Mouse (Mus musculus): ENCODE data around the gene Actl10. TPM values are rescaled to one million over a fixed set of nuclear protein-coding genes. Genes with fewer than 3 reads are reported as not detected.

The Actl10 gene
- total and polyA plus RNA-seq, 2 experiments from 2014 or later: 0.13 to 0.48 TPM

DNA sequence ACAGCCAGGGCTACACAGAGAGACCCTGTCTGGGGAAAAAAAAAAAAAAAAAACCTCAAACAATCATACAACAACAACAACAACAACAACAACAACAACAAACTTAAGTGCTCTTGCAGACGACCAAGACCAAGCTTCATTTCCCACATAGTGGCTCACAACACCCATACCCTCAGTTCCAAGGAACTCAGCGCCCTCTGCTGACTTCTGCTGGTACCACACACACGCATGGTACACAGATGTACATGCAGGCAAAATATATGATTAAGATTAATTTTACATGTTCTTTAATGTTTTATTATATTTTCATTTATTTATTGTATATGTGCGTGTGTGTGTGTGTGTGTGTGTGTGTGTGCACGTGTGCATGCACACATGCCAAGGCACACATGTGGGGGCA lies 34.8 kb downstream of the Actl10 start:
- H3K27me3 ChIP-seq (ENCODE audit: insufficient read depth, low read length): no peaks in the 10 kb centered on the region
- peak; percentile 73 for TF ChIP-seq CTCF (IDR thresholded peaks at IDR 0.05; ENCODE audit: low read depth)
- no peak for ATAC-seq
- no peak overlapping the region for H3K4me3 ChIP-seq (ENCODE audit: low read depth, low read length)
- peak; percentile 54 for DNase-seq
- peaks cover 16% of the 10 kb centered on the region for H3K4me1 ChIP-seq (ENCODE audit: insufficient read depth)
- no peaks in the 10 kb centered on the region for H3K9me3 ChIP-seq (ENCODE audit: low read length)
- H3K36me3 ChIP-seq (ENCODE audit: insufficient read depth): no peaks in the 10 kb centered on the region
- no peak overlapping the region for H3K9ac ChIP-seq
- H3K4me2 ChIP-seq (ENCODE audit: low read depth): no peak overlapping the region
- 71% methylated on average over 5 of the region's 5 CpGs for WGBS
- H3K27ac ChIP-seq (ENCODE audit: low read depth, low read length): no peak overlapping the region

DNA sequence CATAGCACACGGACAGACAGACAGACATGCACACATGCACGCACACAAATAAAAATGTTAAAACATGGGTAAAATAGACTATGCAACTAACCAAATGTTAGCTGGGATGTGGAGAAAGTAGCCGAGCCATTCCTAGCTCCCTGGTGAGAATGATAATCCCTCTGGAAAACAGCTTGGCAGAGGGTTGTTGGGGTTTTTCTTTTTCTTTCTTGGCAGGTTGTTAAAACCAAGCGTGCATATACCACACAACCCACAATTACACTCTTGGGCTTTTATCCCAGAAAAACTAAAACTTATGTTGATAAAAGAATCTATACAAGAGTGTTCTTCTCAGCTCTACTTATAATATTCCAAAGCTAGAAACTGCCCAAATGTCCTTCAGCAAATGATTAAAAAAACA lies 37.5 kb downstream of the Actl10 start:
- Histone ChIP-seq H3K9ac (no peak overlapping the region), H3K4me1 (ENCODE audit: insufficient read depth) (peaks cover 10% of the 10 kb centered on the region), H3K36me3 (ENCODE audit: insufficient read depth) (no peaks in the 10 kb centered on the region), H3K27me3 (ENCODE audit: insufficient read depth, low read length) (no peaks in the 10 kb centered on the region), H3K9me3 (ENCODE audit: low read length) (no peaks in the 10 kb centered on the region), H3K4me2 (ENCODE audit: low read depth) (no peak overlapping the region), H3K4me3 (ENCODE audit: low read depth, low read length) (no peak overlapping the region), H3K27ac (ENCODE audit: low read depth, low read length) (no peak overlapping the region)
- ATAC-seq (peak; percentile 30; the same call in 1 of the 2 replicates), DNase-seq (peak; percentile 48)
- no peak for TF ChIP-seq CTCF (IDR thresholded peaks at IDR 0.05; ENCODE audit: low read depth)
- WGBS: 59% methylated on average over 4 of the region's 4 CpGs

DNA sequence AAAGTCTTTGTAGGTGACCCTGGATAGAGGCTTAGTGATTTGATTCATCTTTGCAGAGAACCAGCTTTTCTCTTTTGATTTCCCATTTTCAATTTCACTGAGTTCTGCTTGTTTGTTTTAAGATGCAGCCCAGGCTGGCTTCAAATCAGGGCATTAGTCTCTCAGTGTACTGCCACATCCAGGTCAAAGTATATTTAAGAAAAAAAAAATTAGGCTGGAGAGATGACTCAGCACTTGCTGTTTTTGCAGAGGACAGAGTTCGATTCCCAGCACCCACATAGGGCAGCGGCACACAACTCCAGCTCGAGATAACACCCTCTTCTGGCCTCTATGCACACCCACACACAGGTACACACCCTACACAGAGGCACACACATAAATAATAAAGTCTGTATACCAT lies 39.7 kb downstream of the Actl10 start:
- Histone ChIP-seq H3K36me3 (ENCODE audit: insufficient read depth) (peaks cover 6% of the 10 kb centered on the region; the same call in 1 of the 2 replicates), H3K9ac (no peak overlapping the region), H3K9me3 (ENCODE audit: low read length) (no peaks in the 10 kb centered on the region), H3K27ac (ENCODE audit: low read depth, low read length) (no peak overlapping the region), H3K4me1 (ENCODE audit: insufficient read depth) (no peaks in the 10 kb centered on the region; the same call in 1 of the 2 replicates), H3K27me3 (ENCODE audit: insufficient read depth, low read length) (no peaks in the 10 kb centered on the region), H3K4me3 (ENCODE audit: low read depth, low read length) (no peak overlapping the region), H3K4me2 (ENCODE audit: low read depth) (no peak overlapping the region)
- no peak for ATAC-seq
- no peak for TF ChIP-seq CTCF (IDR thresholded peaks at IDR 0.05; ENCODE audit: low read depth)
- 88% methylated on average over 3 of the region's 3 CpGs for WGBS
- no peak for DNase-seq

DNA sequence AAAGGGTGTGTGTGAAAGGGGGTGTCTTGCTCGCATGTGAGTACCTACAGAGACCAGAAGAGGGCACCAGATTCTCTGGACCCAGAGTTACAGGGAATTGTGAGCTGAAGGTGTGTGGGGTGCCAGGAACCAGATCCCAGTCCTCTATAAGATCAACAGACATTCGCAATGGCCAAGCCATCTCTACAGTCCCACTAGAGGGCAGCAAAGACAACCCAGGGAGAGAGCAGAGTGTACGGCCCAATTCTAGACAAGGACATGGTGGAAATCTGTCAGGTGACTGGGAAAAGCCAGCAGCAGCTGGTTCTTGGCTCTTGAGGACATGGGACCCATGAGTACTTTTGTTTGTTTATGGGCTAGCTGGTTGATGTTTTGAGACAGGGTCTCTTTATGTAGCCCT lies 41.4 kb downstream of the Actl10 start:
- WGBS: 72% methylated on average over 3 of the region's 3 CpGs
- Histone ChIP-seq H3K27me3 (ENCODE audit: insufficient read depth, low read length) (no peaks in the 10 kb centered on the region), H3K9me3 (ENCODE audit: low read length) (no peaks in the 10 kb centered on the region), H3K36me3 (ENCODE audit: insufficient read depth) (peaks cover 6% of the 10 kb centered on the region; the same call in 1 of the 2 replicates), H3K4me1 (ENCODE audit: insufficient read depth) (no peaks in the 10 kb centered on the region; the same call in 1 of the 2 replicates), H3K9ac (no peak overlapping the region), H3K27ac (ENCODE audit: low read depth, low read length) (no peak overlapping the region), H3K4me2 (ENCODE audit: low read depth) (no peak overlapping the region), H3K4me3 (ENCODE audit: low read depth, low read length) (no peak overlapping the region)
- ATAC-seq (no peak), DNase-seq (no peak)
- TF ChIP-seq CTCF (IDR thresholded peaks at IDR 0.05; ENCODE audit: low read depth): peak; percentile 46; the same call in 1 of the 2 replicates

DNA sequence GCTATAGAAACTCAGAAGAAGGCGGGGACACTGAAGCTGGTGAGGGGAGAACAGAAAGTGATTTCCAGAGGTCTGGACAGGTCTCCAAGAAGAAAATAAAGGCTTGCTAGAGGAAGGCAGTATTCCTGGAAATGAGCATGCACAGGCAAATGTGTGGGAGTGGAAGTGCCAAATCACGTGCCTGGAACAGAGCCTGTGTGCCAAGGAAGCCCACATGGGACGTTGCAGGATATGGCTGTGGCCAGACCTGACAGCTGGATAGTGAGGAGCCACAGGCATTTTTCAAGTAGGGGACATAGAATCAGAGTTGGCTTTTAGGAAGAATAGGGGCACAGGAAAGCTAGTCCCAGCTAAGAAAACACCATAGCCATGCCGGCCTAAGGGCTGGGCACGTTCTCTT lies 44.2 kb downstream of the Actl10 start:
- TF ChIP-seq CTCF (IDR thresholded peaks at IDR 0.05; ENCODE audit: low read depth): no peak
- ATAC-seq (no peak), DNase-seq (no peak)
- Histone ChIP-seq H3K4me3 (ENCODE audit: low read depth, low read length) (no peak overlapping the region), H3K4me2 (ENCODE audit: low read depth) (no peak overlapping the region), H3K27ac (ENCODE audit: low read depth, low read length) (no peak overlapping the region), H3K4me1 (ENCODE audit: insufficient read depth) (no peaks in the 10 kb centered on the region), H3K9me3 (ENCODE audit: low read length) (no peaks in the 10 kb centered on the region), H3K36me3 (ENCODE audit: insufficient read depth) (peaks cover 6% of the 10 kb centered on the region; the same call in 1 of the 2 replicates), H3K27me3 (ENCODE audit: insufficient read depth, low read length) (no peaks in the 10 kb centered on the region), H3K9ac (no peak overlapping the region)
- 69% methylated on average over 5 of the region's 5 CpGs for WGBS

DNA sequence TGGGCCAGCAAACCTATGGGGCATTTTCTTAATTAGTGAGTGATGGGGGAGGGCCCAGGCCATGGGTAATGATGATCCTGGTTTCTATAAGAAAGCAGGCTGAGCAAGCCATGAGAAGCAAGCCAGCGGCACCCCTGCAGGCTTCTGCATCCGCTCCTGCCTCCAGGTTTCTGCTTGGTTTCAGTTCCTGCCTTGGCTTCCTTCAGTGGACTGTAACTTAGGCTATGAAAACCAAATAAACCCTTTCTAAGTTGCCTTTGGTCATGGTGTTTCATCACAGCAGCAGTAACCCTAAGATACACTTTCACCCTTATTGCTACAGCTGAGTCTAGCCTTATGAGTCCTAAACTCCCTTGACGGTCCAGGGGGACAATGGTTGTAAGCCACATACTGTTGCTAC lies 45.8 kb downstream of the Actl10 start:
- H3K27ac ChIP-seq (ENCODE audit: low read depth, low read length): no peak overlapping the region
- no peaks in the 10 kb centered on the region for H3K4me1 ChIP-seq (ENCODE audit: insufficient read depth)
- DNase-seq (no peak), ATAC-seq (no peak)
- no peak overlapping the region for H3K9ac ChIP-seq
- H3K27me3 ChIP-seq (ENCODE audit: insufficient read depth, low read length): no peaks in the 10 kb centered on the region
- no peak overlapping the region for H3K4me2 ChIP-seq (ENCODE audit: low read depth)
- H3K9me3 ChIP-seq (ENCODE audit: low read length): no peaks in the 10 kb centered on the region
- peaks cover 6% of the 10 kb centered on the region; the same call in 1 of the 2 replicates for H3K36me3 ChIP-seq (ENCODE audit: insufficient read depth)
- no peak overlapping the region for H3K4me3 ChIP-seq (ENCODE audit: low read depth, low read length)
- TF ChIP-seq CTCF (IDR thresholded peaks at IDR 0.05; ENCODE audit: low read depth): no peak
- 84% methylated on average over 3 of the region's 3 CpGs for WGBS

DNA sequence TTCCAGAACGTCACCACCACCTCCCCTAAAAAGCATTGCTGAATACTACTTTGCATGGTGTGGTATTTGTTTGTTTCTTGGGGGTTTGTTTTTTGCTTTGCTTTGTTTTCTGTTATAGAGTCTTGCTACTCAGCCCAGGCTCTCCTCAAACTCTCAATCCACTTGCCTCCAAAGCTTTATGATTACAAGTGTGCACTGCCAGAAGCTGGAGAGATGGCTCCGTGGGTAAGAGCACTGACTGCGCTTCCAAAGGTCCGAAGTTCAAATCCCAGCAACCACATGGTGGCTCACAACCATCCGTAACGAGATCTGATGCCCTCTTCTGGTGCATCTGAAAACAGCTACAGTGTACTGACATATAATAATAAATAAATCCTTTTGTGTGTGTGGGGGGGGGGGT lies 49.0 kb downstream of the Actl10 start:
- Histone ChIP-seq H3K27me3 (ENCODE audit: insufficient read depth, low read length) (no peaks in the 10 kb centered on the region), H3K36me3 (ENCODE audit: insufficient read depth) (peaks cover 4% of the 10 kb centered on the region; the same call in 1 of the 2 replicates), H3K9ac (no peak overlapping the region), H3K9me3 (ENCODE audit: low read length) (no peaks in the 10 kb centered on the region), H3K4me3 (ENCODE audit: low read depth, low read length) (no peak overlapping the region), H3K4me1 (ENCODE audit: insufficient read depth) (peaks cover 11% of the 10 kb centered on the region; the same call in 1 of the 2 replicates), H3K4me2 (ENCODE audit: low read depth) (no peak overlapping the region), H3K27ac (ENCODE audit: low read depth, low read length) (no peak overlapping the region)
- TF ChIP-seq CTCF (IDR thresholded peaks at IDR 0.05; ENCODE audit: low read depth): no peak
- WGBS: 71% methylated on average over 6 of the region's 6 CpGs
- no peak for DNase-seq
- ATAC-seq: no peak
